Mouse (Mus musculus): Measurements from ENCODE around the gene Ppm1j.

- TF ChIP-seq ZC3H11A (IDR thresholded peaks at IDR 0.05; ENCODE audit: borderline replicate concordance, low read depth, low read length), result no peak
- no peak for TF ChIP-seq MAFK (IDR thresholded peaks at IDR 0.05; ENCODE audit: insufficient read depth, low read depth, low read length)
Observed at GRCm38 (mm10) chr3:104795661-104796340, 14.9 kb downstream of the Ppm1j start.
